Mouse (Mus musculus): ENCODE measurements at regions not wholly inside any gene's neighbourhood (a gene's known extent, or its start where the extent isn't known, plus 50 kb on each side); places are given as distances from the start of the nearest gene placed in this dataset.
A peak's percentile ranks its signal among the peaks of the same experiment; 100 is the strongest.

GRCm38 (mm10) chr6:35379890-35380289 lies 53.9 kb upstream of the Fam180a start:
- no peaks in the 10 kb centered on the region for H3K9me3 ChIP-seq
- no peak overlapping the region for H3K4me3 ChIP-seq (replicated peaks)
- no peak overlapping the region for H3K9ac ChIP-seq (replicated peaks)
- 10% methylated on average over 8 of the region's 8 CpGs for WGBS
- 0 out of 2 replicates have a peak, but pooled peaks cover 3% of the 10 kb centered on the region for H3K4me1 ChIP-seq (replicated peaks)
- peak overlapping the region; percentile 66; the same call in 1 of the 2 replicates for H3K27ac ChIP-seq
- H3K36me3 ChIP-seq, result no peaks in the 10 kb centered on the region
- ATAC-seq (ENCODE audit: insufficient number of reproducible peaks, insufficient read depth, low FRiP score, low TSS enrichment, low read depth), result no peak; the same call in 1 of the 2 replicates
- H3K27me3 ChIP-seq, result no peaks in the 10 kb centered on the region
- peak overlapping the region; percentile 24 for H3K4me2 ChIP-seq

GRCm38 (mm10) chr6:35378851-35379250 lies 52.9 kb upstream of the Fam180a start:
- no peak overlapping the region for H3K9ac ChIP-seq (replicated peaks)
- H3K9me3 ChIP-seq, result no peaks in the 10 kb centered on the region
- H3K36me3 ChIP-seq, result no peaks in the 10 kb centered on the region
- no peak overlapping the region for H3K4me3 ChIP-seq (replicated peaks)
- no peaks in the 10 kb centered on the region for H3K27me3 ChIP-seq
- ATAC-seq (ENCODE audit: insufficient number of reproducible peaks, insufficient read depth, low FRiP score, low TSS enrichment, low read depth), result no peak
- 0 out of 2 replicates have a peak overlapping the region, but pooled peaks have one; percentile 66 for H3K27ac ChIP-seq
- H3K4me1 ChIP-seq (replicated peaks), result 0 out of 2 replicates have a peak, but pooled peaks cover 3% of the 10 kb centered on the region
- WGBS, result 87% methylated on average over 6 of the region's 6 CpGs
- H3K4me2 ChIP-seq, result no peak overlapping the region

GRCm38 (mm10) chr6:35377535-35377934 lies 51.6 kb upstream of the Fam180a start:
- no peaks in the 10 kb centered on the region for H3K9me3 ChIP-seq
- no peaks in the 10 kb centered on the region for H3K27me3 ChIP-seq
- 0 out of 2 replicates have a peak, but pooled peaks cover 3% of the 10 kb centered on the region for H3K4me1 ChIP-seq (replicated peaks)
- no peak overlapping the region for H3K4me3 ChIP-seq (replicated peaks)
- no peaks in the 10 kb centered on the region for H3K36me3 ChIP-seq
- ATAC-seq (ENCODE audit: insufficient number of reproducible peaks, insufficient read depth, low FRiP score, low TSS enrichment, low read depth), result no peak
- no peak overlapping the region for H3K9ac ChIP-seq (replicated peaks)
- H3K4me2 ChIP-seq, result no peak overlapping the region
- H3K27ac ChIP-seq, result no peak overlapping the region
- 84% methylated on average over 3 of the region's 3 CpGs for WGBS

- Histone ChIP-seq H3K4me2 (no peak overlapping the region), H3K9me3 (no peaks in the 10 kb centered on the region), H3K27me3 (no peaks in the 10 kb centered on the region), H3K36me3 (no peaks in the 10 kb centered on the region), H3K4me3 (replicated peaks) (no peak overlapping the region), H3K27ac (no peak overlapping the region), H3K9ac (replicated peaks) (no peak overlapping the region), H3K4me1 (replicated peaks) (0 out of 2 replicates have a peak, but pooled peaks cover 3% of the 10 kb centered on the region)
- WGBS, result 77% methylated on average over 9 of the region's 9 CpGs
- ATAC-seq (ENCODE audit: insufficient number of reproducible peaks, insufficient read depth, low FRiP score, low TSS enrichment, low read depth), result no peak
Measured at GRCm38 (mm10) chr6:35376526-35376925, 50.6 kb upstream of the Fam180a start.
